Mouse (Mus musculus) heart, embryonic 12.5 days (tissue): ENCODE results near the gene Gucy2e. TPM values are rescaled to one million over a fixed set of nuclear protein-coding genes. Genes with fewer than 3 reads are reported as not detected.

ENCODE experiments used
- ATAC-seq: fragments of 200-750 bp; cut with Nextera tagmentation; 2 replicates; pipeline ENCODE4 v1.8.0; 2017; ENCODE audit warnings: moderate TSS enrichment, moderate library complexity; ENCODE audit not compliant: insufficient number of reproducible peaks, low FRiP score
- H3K27ac ChIP-seq: fragments of 300-500 bp; sonication (generic); 2 replicates; pipeline ENCODE4 v1.5.1; 2016; ENCODE audit warnings: mild to moderate bottlenecking, moderate library complexity; ENCODE audit not compliant: poor library complexity, severe bottlenecking
- H3K27me3 ChIP-seq: fragments of 300-500 bp; sonication (generic); replicated peaks from 2 replicates; pipeline ENCODE4 v1.6.1; 2016; ENCODE audit warnings: mild to moderate bottlenecking, moderate library complexity
- H3K36me3 ChIP-seq: fragments of 300-500 bp; sonication (generic); 2 replicates; pipeline ENCODE4 v1.6.1; 2016; ENCODE audit warnings: mild to moderate bottlenecking, moderate library complexity
- H3K4me1 ChIP-seq: fragments of 300-500 bp; sonication (generic); replicated peaks from 2 replicates; pipeline ENCODE4 v1.6.1; 2016; ENCODE audit warnings: mild to moderate bottlenecking
- H3K4me2 ChIP-seq: fragments of 300-500 bp; sonication (generic); 2 replicates; pipeline ENCODE4 v1.6.1; 2016; ENCODE audit warnings: mild to moderate bottlenecking, moderate library complexity
- H3K4me3 ChIP-seq: fragments of 300-500 bp; sonication (generic); 2 replicates; pipeline ENCODE4 v1.5.1; 2016; ENCODE audit warnings: mild to moderate bottlenecking
- H3K9ac ChIP-seq: fragments of 300-500 bp; sonication (generic); 2 replicates; pipeline ENCODE4 v1.6.1; 2016; ENCODE audit warnings: mild to moderate bottlenecking, moderate library complexity
- H3K9me3 ChIP-seq: fragments of 300-500 bp; sonication (generic); replicated peaks from 2 replicates; pipeline ENCODE4 v1.6.1; 2016; ENCODE audit warnings: mild to moderate bottlenecking, moderate library complexity
- WGBS: fragments of 180-500 bp; shearing (Covaris S2); methylation state at CpG from one replicate; pipeline ENCODE4 v1.1.7; 2016; 5-methylcytosine and 5-hydroxymethylcytosine counted together
- polyA plus RNA-seq: library from polyadenylated mRNA; unstranded; fragments of >200 nt; fragmentation: Nextera tagmentation; extraction: Ambion mirVana; gene quantifications from 2 replicates; pipeline ENCODE4 v1.2.1, GENCODE M21; 2016

Gene Gucy2e
- polyA plus RNA-seq, 1 experiment from 2014 or later: 0.15 TPM

GRCm38 (mm10) chr11:69178525-69178924 lies 58.3 kb downstream of the Gucy2e start:
- H3K27me3 ChIP-seq: no peaks in the 10 kb centered on the region
- no peak overlapping the region for H3K9ac ChIP-seq
- no peak overlapping the region for H3K4me3 ChIP-seq
- no peaks in the 10 kb centered on the region for H3K9me3 ChIP-seq
- no peaks in the 10 kb centered on the region for H3K36me3 ChIP-seq
- ATAC-seq: no peak
- H3K27ac ChIP-seq: no peak overlapping the region
- no peak overlapping the region for H3K4me2 ChIP-seq
- H3K4me1 ChIP-seq: 0 out of 2 replicates have a peak, but pooled peaks cover 9% of the 10 kb centered on the region
- 75% methylated on average over 3 of the region's 3 CpGs for WGBS

GRCm38 (mm10) chr11:69174722-69175121 lies 62.1 kb downstream of the Gucy2e start:
- Histone ChIP-seq H3K9me3 (no peaks in the 10 kb centered on the region), H3K4me2 (no peak overlapping the region), H3K9ac (no peak overlapping the region), H3K4me3 (no peak overlapping the region), H3K4me1 (0 out of 2 replicates have a peak, but pooled peaks cover 9% of the 10 kb centered on the region), H3K36me3 (no peaks in the 10 kb centered on the region), H3K27ac (no peak overlapping the region), H3K27me3 (0 out of 2 replicates have a peak, but pooled peaks cover 9% of the 10 kb centered on the region)
- WGBS: 75% methylated on average over 7 of the region's 7 CpGs
- ATAC-seq: no peak

- 0 out of 2 replicates have a peak, but pooled peaks cover 5% of the 10 kb centered on the region for H3K4me1 ChIP-seq
- H3K27ac ChIP-seq: no peak overlapping the region
- H3K4me2 ChIP-seq: no peak overlapping the region
- H3K4me3 ChIP-seq: no peak overlapping the region
- no peaks in the 10 kb centered on the region for H3K36me3 ChIP-seq
- no peak for ATAC-seq
- no peaks in the 10 kb centered on the region for H3K9me3 ChIP-seq
- H3K27me3 ChIP-seq: peaks cover 27% of the 10 kb centered on the region
- WGBS: 94% methylated on average over 2 of the region's 2 CpGs
- no peak overlapping the region for H3K9ac ChIP-seq
Observed at GRCm38 (mm10) chr11:69172606-69173005, 64.2 kb downstream of the Gucy2e start.

- Histone ChIP-seq H3K9ac (no peak overlapping the region), H3K36me3 (no peaks in the 10 kb centered on the region), H3K4me3 (no peak overlapping the region), H3K9me3 (no peaks in the 10 kb centered on the region), H3K27ac (no peak overlapping the region), H3K27me3 (peaks cover 35% of the 10 kb centered on the region), H3K4me2 (no peak overlapping the region), H3K4me1 (0 out of 2 replicates have a peak, but pooled peaks cover 5% of the 10 kb centered on the region)
- no peak for ATAC-seq
- WGBS: 32% methylated on average over 7 of the region's 7 CpGs
Observed at GRCm38 (mm10) chr11:69171626-69172025, 65.2 kb downstream of the Gucy2e start.

DNA sequence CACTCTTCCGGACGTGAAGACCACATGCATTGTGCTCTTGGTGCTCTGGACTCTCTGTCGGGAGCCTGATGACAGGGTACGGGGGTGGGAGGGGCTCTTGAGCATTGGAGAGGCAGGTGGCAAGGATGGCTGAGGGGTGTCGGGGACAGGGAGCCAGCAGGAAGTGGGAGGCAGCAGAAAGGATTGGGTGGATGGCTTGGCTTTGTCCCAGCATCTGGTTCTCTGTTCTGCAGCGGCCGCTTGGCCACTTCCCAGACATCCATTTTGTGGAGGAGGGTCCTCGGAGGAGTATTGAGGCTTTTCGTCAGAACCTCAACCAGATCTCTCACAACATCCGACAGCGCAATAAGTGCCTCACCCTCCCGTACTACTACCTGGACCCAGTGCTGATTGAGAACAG lies 67.5 kb downstream of the Gucy2e start:
- H3K27ac ChIP-seq: no peak overlapping the region
- ATAC-seq: no peak
- 81% methylated on average over 12 of the region's 12 CpGs for WGBS

More for the DNA sequence above, 67.5 kb downstream of the Gucy2e start:
- peaks cover 57% of the 10 kb centered on the region for H3K27me3 ChIP-seq
- no peak overlapping the region for H3K4me2 ChIP-seq
- H3K36me3 ChIP-seq: no peaks in the 10 kb centered on the region
- H3K4me3 ChIP-seq: no peak overlapping the region
- H3K4me1 ChIP-seq: 0 out of 2 replicates have a peak, but pooled peaks cover under 1% of the 10 kb centered on the region
- no peak overlapping the region for H3K9ac ChIP-seq
- no peaks in the 10 kb centered on the region for H3K9me3 ChIP-seq

Other genes with a start within 250 kb of the Gucy2e start
- 20.7 and 21.5 TPM in 2 replicates for gene Pfas, start 228.6 kb downstream of the Gucy2e start, polyA plus RNA-seq
- gene Ctc1, start 221.1 kb downstream of the Gucy2e start, polyA plus RNA-seq: 60.8 and 62.7 TPM in 2 replicates
- gene Aurkb, start 191.4 kb downstream of the Gucy2e start, polyA plus RNA-seq: 79.4 and 85.9 TPM in 2 replicates
- 10.7 and 13.6 TPM in 2 replicates for gene Borcs6, start 177.3 kb downstream of the Gucy2e start, polyA plus RNA-seq
- gene Tmem107, start 166.2 kb downstream of the Gucy2e start, polyA plus RNA-seq: 30.6 and 31.5 TPM in 2 replicates
- 97.2 and 100 TPM in 2 replicates for gene Vamp2, start 148.5 kb downstream of the Gucy2e start, polyA plus RNA-seq
- gene Per1, start 141.8 kb downstream of the Gucy2e start, polyA plus RNA-seq: 9.4 and 9.8 TPM in 2 replicates
- gene Hes7, start 116.6 kb downstream of the Gucy2e start, polyA plus RNA-seq: 0.70 and 0.81 TPM in 2 replicates
- 0.42 and 0.65 TPM in 2 replicates for gene 9130213A22Rik, start 114.4 kb downstream of the Gucy2e start, polyA plus RNA-seq
- 0.17 and 0.54 TPM in 2 replicates for gene Aloxe3, start 111.1 kb downstream of the Gucy2e start, polyA plus RNA-seq
- gene Alox12b, start 80.0 kb downstream of the Gucy2e start, polyA plus RNA-seq: not detected in 2 replicates
- gene Alox8, start 39.2 kb downstream of the Gucy2e start, polyA plus RNA-seq: 1.2 and 1.4 TPM in 2 replicates
- 18.6 and 21.8 TPM in 2 replicates for gene Cntrob, start 86.7 kb upstream of the Gucy2e start, polyA plus RNA-seq
- 168 and 176 TPM in 2 replicates for gene Trappc1, start 86.9 kb upstream of the Gucy2e start, polyA plus RNA-seq
- 0.87 and 0.98 TPM in 2 replicates for gene Kcnab3, start 89.2 kb upstream of the Gucy2e start, polyA plus RNA-seq
- gene Rnf227, start 103.4 kb upstream of the Gucy2e start, polyA plus RNA-seq: 6.7 and 8.5 TPM in 2 replicates
- 19.2 and 23.5 TPM in 2 replicates for gene Chd3, start 132.4 kb upstream of the Gucy2e start, polyA plus RNA-seq
- 147 and 150 TPM in 2 replicates for gene Naa38, start 158.5 kb upstream of the Gucy2e start, polyA plus RNA-seq
- gene Cyb5d1, start 158.6 kb upstream of the Gucy2e start, polyA plus RNA-seq: 24.8 and 27.1 TPM in 2 replicates
- 34.4 and 35.7 TPM in 2 replicates for gene Tmem88, start 161.2 kb upstream of the Gucy2e start, polyA plus RNA-seq
- 24.9 and 25.4 TPM in 2 replicates for gene Kdm6b, start 176.6 kb upstream of the Gucy2e start, polyA plus RNA-seq